Mouse (Mus musculus): ENCODE data around the gene Rbm34.

- TF ChIP-seq POLR2A (IDR thresholded peaks at IDR 0.05; ENCODE audit: borderline replicate concordance, insufficient read depth, low read length): no peak
- no peak; the same call in 1 of the 2 replicates for TF ChIP-seq CTCF (IDR thresholded peaks at IDR 0.05; ENCODE audit: borderline replicate concordance, insufficient read depth, low read depth, low read length)
Observed at GRCm38 (mm10) chr8:126988346-126989006, 17.6 kb upstream of the Rbm34 start.

Measured in cerebellum, adult 2 months (tissue).